Mouse (Mus musculus) spleen, adult 2 months (tissue): ENCODE results near the gene Dusp3.

Source experiments
- CTCF ChIP-seq: fragments of 200-500 bp; IDR thresholded peaks from 2 replicates; pipeline ENCODE4 v1.5.1; 2011; ENCODE audit warnings: mild to moderate bottlenecking, inconsistent platforms; ENCODE audit not compliant: insufficient read depth, insufficient read length, insufficient replicate concordance; ENCODE audit errors: extremely low read depth
- POLR2A ChIP-seq: fragments of 200-500 bp; IDR thresholded peaks from 2 replicates; pipeline ENCODE4 v1.6.1; 2011; ENCODE audit warnings: low read depth, low read length, inconsistent platforms

DNA sequence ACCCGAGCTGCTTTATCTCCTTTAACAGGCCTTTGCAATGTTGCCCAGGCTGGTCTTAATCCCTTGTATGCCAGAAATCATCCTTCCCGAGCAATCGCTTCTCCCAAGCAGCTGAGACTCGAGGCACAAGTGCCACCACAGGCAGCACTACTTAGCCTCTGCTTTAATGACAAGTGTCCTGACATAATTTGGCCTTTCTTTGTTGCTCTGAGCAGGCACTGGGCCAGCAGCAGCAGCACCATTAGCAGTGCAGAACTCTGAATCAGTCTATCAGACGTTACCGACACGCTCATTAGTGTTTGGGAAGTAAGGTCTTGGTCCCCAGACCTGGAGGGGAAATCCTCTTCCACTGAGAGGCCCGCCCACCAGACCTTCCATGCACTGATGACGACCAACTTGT lies 32.9 kb upstream of the Dusp3 start:
- no peak for TF ChIP-seq POLR2A
- TF ChIP-seq CTCF = no peak
